Mouse (Mus musculus): ENCODE measurements at regions not wholly inside any gene's neighbourhood (a gene's known extent, or its start where the extent isn't known, plus 50 kb on each side); places are given as distances from the start of the nearest gene placed in this dataset.

DNA sequence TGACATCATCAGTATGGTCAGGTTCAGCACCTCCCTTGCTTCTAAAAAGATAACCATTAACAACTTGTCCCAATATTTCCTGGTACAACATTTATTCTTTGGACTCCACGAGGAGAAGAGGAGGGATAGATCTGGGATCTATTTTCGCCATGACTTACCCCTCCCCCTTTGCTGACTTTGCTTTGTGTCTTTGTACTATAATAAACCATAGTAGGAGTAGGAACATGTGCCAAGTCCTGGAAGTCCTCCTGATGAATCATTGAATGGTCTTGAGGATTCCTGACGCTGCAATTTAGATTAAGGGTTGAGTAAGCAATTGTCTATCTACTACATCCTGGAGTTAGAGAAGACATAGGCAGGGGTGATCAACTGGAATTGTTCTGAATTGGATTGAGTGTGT is 71.2 kb downstream of the Rbm11 start:
- H3K27me3 ChIP-seq = peaks cover 5% of the 10 kb centered on the region
- CTCF ChIA-PET = no interaction called here
- no peak for DNase-seq (ENCODE audit: low read depth, low spot score)
- TF ChIP-seq CTCF (IDR thresholded peaks at IDR 0.05) = no peak
- in situ Hi-C loops (cut with MboI; ENCODE audit: low pct_unique_long_range_greater_than_20kb) = no loop called here
- no peak for ATAC-seq
- POLR2A ChIA-PET = no interaction called here

DNA sequence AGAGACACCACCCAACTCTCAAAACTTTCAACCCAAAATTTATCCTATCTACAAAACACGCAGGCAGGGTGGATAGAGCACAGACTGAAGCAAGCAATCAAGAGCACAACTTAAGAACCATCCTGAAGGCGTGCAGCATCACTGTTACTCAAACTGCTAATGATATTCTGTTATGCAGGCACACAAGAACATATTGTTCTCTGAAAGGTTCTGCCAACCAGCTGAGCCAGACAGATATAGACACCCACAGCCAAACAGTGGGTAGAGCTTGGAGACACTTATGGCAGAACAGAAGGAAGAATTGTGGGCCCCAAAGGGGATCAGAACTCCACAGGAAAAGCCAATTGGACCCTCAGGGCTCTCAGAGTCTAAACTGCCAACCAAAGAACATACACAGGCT is 74.9 kb downstream of the Rbm11 start:
- H3K27me3 ChIP-seq = peaks cover 9% of the 10 kb centered on the region
- no peak for ATAC-seq

DNA sequence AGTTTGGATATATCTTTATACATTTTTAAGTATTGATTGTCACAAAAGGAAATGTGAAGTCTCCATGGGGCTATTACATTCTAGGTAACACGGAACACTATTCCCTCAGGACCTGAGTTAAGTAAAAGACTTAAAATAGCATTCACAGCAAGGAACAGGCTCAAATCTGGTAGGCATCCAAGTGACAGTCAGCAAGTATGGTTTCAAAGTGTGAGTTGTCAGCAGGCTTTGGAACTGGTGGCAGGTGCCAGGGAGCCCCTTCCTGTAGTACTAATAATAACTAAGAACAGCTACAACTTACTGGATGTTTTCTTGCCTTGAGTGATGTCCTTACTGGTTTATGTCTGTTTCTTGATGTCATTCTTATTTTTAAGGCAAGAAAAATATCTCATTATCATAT is 79.5 kb downstream of the Rbm11 start:
- in situ Hi-C loops (cut with MboI; ENCODE audit: low pct_unique_long_range_greater_than_20kb) = loop anchor here (10.0 kb wide), 1 partner anchor 1223 kb away; no protein-coding TSS in a partner anchor
- ChIA-PET POLR2A (interaction anchor here (0.7 kb wide), 1 partner anchor 18 kb away, joined by 3 read pairs; no protein-coding TSS in a partner anchor), CTCF (no interaction called here)
- ATAC-seq = no peak
- no peak for TF ChIP-seq CTCF (IDR thresholded peaks at IDR 0.05)
- peaks cover 4% of the 10 kb centered on the region for H3K27me3 ChIP-seq
- no peak for DNase-seq (ENCODE audit: low read depth, low spot score)

More for the DNA sequence above, 74.9 kb downstream of the Rbm11 start:
- in situ Hi-C loops (cut with MboI; ENCODE audit: low pct_unique_long_range_greater_than_20kb) = no loop called here
- no peak for DNase-seq (ENCODE audit: low read depth, low spot score)
- ChIA-PET POLR2A (no interaction called here), CTCF (no interaction called here)
- no peak for TF ChIP-seq CTCF (IDR thresholded peaks at IDR 0.05)

DNA sequence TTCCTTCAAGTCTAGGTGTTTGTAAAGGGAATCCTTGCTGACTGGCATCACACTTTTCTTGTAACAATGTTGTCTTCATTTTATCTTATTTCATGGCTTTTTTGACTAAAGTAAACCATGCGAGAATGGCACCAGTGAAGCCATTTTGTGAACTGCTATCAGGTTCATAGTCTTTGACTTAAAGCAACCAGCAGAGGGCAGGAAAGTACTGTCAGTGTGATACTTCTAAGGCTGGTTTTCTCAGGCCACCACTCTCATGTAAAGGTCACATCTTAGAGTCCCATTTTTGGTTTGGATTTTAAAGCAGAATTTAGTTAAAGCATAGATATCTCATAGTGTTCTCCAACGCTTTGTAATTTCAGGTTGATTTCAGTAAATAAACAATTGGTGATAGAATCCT is 83.2 kb downstream of the Rbm11 start:
- in situ Hi-C loops (cut with MboI; ENCODE audit: low pct_unique_long_range_greater_than_20kb) = loop anchor here (10.0 kb wide), 1 partner anchor 1219 kb away; no protein-coding TSS in a partner anchor
- CTCF ChIA-PET = no interaction called here

DNA sequence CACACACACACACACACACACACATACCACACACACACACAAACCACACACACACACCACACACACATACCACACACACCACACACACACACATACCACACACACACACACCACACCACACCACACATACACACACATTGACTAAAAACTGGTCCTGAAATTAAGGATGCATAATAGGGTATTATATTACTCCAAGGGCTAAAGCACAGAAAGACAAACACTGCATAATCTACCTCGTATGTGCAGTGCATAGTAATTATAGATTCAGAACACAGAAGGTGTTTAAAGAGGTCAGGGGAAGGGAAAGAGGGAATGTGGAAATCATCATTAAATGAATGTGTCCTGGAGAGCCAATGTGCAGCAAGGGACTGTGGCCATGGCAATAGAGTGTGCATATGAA is 84.5 kb downstream of the Rbm11 start:
- H3K27me3 ChIP-seq = peaks cover 12% of the 10 kb centered on the region

More for the DNA sequence above, 83.2 kb downstream of the Rbm11 start:
- peak; percentile 2 for DNase-seq (ENCODE audit: low read depth, low spot score)
- TF ChIP-seq CTCF (IDR thresholded peaks at IDR 0.05) = peak; percentile 68
- peak; percentile 69 for ATAC-seq
- POLR2A ChIA-PET = interaction anchor here (1.0 kb wide), 1 partner anchor 22 kb away, joined by 3 read pairs; no protein-coding TSS in a partner anchor
- peaks cover 10% of the 10 kb centered on the region for H3K27me3 ChIP-seq

More for the DNA sequence above, 84.5 kb downstream of the Rbm11 start:
- ChIA-PET CTCF (no interaction called here), POLR2A (no interaction called here)
- DNase-seq (ENCODE audit: low read depth, low spot score) (no peak), ATAC-seq (no peak)
- in situ Hi-C loops (cut with MboI; ENCODE audit: low pct_unique_long_range_greater_than_20kb) = loop anchor here (10.0 kb wide), 1 partner anchor 1218 kb away; no protein-coding TSS in a partner anchor
- TF ChIP-seq CTCF (IDR thresholded peaks at IDR 0.05) = no peak
